Mouse (Mus musculus) small intestine, adult 2 months (tissue): ENCODE measurements at regions not wholly inside any gene's neighbourhood (a gene's known extent, or its start where the extent isn't known, plus 50 kb on each side); places are given as distances from the start of the nearest gene placed in this dataset.

Experiments used
- H3K27ac ChIP-seq: fragments of 200-500 bp; 2 replicates; pipeline ENCODE4 v1.5.1; 2012; ENCODE audit warnings: low read depth, low read length, control low read depth, inconsistent platforms; ENCODE audit not compliant: insufficient read depth
- H3K27me3 ChIP-seq: fragments of 200-500 bp; 2 replicates; pipeline ENCODE4 v1.6.1; 2012; ENCODE audit warnings: mild to moderate bottlenecking, moderate library complexity, low read length, inconsistent platforms; ENCODE audit not compliant: control insufficient read depth, insufficient read depth
- H3K36me3 ChIP-seq: fragments of 200-500 bp; 2 replicates; pipeline ENCODE4 v1.6.1; 2012; ENCODE audit warnings: mild to moderate bottlenecking, low read length, control low read depth, inconsistent platforms; ENCODE audit not compliant: control insufficient read depth, insufficient read depth
- H3K4me1 ChIP-seq: fragments of 200-500 bp; 2 replicates; pipeline ENCODE4 v1.6.1; 2012; ENCODE audit warnings: low read length, inconsistent platforms, mixed read lengths; ENCODE audit not compliant: control insufficient read depth, insufficient read depth, insufficient read length
- H3K4me3 ChIP-seq: fragments of 200-500 bp; 2 replicates; pipeline ENCODE4 v1.5.1; 2012; ENCODE audit warnings: low read depth, mild to moderate bottlenecking, control low read depth, inconsistent platforms, low read length, moderate library complexity
- CTCF ChIP-seq: fragments of 200-500 bp; IDR thresholded peaks from 2 replicates; pipeline ENCODE4 v1.5.1; 2012; ENCODE audit warnings: low read depth, mild to moderate bottlenecking, control low read depth, inconsistent platforms, low read length, moderate library complexity, mixed read lengths; ENCODE audit not compliant: insufficient replicate concordance, insufficient read length; ENCODE audit errors: extremely low read depth
- POLR2A ChIP-seq: fragments of 200-500 bp; IDR thresholded peaks from 2 replicates; pipeline ENCODE4 v1.6.1; 2012; ENCODE audit warnings: low read depth, mild to moderate bottlenecking, control low read depth, inconsistent platforms, low read length, moderate library complexity
- WGBS: fragments of 180-500 bp; shearing (Covaris S2); methylation state at CpG from one replicate; pipeline ENCODE4 v1.1.7; 2018; 5-methylcytosine and 5-hydroxymethylcytosine counted together

DNA sequence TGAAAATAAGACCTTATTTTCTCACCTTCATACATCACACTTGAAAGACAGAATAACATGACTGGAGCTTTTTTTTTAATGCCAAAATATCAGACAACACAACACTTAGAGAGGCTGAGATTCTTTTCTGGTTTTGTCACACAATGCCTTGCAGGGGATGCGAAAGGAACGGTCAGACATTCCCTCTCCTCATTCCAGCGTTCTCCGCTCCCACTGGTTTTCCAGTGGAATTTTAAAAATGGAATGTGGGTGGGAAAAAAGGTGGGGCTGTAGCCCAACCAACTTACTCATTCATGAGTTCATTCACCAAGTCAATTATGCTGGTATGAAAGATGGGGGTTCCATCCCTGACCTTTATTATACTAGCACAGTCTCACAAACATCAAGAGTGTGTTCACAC lies 169.6 kb upstream of the Erbb4 start:
- no peak overlapping the region for H3K27ac ChIP-seq
- H3K27me3 ChIP-seq = no peaks in the 10 kb centered on the region
- H3K36me3 ChIP-seq = no peaks in the 10 kb centered on the region
- no peaks in the 10 kb centered on the region for H3K4me1 ChIP-seq
- TF ChIP-seq CTCF (no peak), POLR2A (no peak)
- no peak overlapping the region for H3K4me3 ChIP-seq
- 72% methylated on average over 4 of the region's 4 CpGs for WGBS

DNA sequence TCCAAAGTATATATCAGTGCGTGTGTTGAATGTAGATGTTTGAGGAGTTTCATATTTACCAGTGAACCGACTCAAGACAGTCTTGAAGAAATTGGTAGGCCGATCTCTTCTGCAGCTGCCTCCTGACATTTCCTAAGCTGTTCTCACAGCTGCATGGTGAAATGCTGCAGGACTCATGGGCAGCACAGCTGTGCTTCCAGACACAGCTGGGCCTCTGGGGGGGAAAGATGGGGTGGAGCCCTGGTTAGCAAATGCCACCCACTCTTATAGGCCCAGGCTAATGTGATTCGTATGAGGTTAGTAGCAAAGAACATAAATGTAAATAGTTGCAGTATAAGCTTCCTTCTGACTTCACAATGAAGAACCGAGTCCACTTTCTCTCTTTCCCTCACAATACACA lies 139.8 kb upstream of the Erbb4 start:
- Histone ChIP-seq H3K36me3 (no peaks in the 10 kb centered on the region), H3K27ac (no peak overlapping the region), H3K27me3 (no peaks in the 10 kb centered on the region), H3K4me3 (no peak overlapping the region), H3K4me1 (no peaks in the 10 kb centered on the region)
- 71% methylated on average over 5 of the region's 5 CpGs for whole genome bisulfite sequencing
- no peak for TF ChIP-seq CTCF
- TF ChIP-seq POLR2A = no peak

DNA sequence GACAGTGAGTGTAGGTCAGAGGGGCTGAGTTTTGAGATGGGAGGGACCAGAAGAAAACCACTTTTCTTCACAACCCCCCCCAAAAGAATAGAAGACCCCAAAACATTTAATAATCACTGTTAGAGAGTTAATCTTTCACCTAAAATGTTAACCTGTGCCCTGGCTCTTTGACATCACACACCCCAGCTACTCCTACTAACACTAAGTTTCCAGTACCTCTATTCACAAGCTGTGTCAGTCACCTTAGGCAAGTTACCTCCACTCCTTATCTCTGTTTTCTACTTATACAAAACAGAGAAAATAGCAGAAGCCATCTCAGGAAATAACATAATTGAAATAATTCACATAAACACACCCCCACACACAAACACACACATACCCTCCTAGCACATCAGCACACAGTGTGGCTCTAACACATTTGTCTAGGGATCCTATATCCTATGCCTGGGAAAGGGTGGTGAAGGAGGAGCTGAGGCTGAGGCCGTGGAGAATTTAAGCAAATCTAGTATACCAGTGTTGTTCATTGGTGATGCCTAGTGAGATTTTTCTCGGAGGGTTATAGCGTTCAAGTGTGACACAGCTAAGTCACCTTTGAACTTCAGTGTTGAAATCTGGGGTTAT lies 134.5 kb upstream of the Erbb4 start:
- TF ChIP-seq POLR2A (no peak), CTCF (no peak)
- Histone ChIP-seq H3K27me3 (no peaks in the 10 kb centered on the region), H3K27ac (no peak overlapping the region), H3K4me3 (no peak overlapping the region), H3K36me3 (no peaks in the 10 kb centered on the region), H3K4me1 (no peaks in the 10 kb centered on the region)
- 66% methylated on average over 3 of the region's 3 CpGs for WGBS

DNA sequence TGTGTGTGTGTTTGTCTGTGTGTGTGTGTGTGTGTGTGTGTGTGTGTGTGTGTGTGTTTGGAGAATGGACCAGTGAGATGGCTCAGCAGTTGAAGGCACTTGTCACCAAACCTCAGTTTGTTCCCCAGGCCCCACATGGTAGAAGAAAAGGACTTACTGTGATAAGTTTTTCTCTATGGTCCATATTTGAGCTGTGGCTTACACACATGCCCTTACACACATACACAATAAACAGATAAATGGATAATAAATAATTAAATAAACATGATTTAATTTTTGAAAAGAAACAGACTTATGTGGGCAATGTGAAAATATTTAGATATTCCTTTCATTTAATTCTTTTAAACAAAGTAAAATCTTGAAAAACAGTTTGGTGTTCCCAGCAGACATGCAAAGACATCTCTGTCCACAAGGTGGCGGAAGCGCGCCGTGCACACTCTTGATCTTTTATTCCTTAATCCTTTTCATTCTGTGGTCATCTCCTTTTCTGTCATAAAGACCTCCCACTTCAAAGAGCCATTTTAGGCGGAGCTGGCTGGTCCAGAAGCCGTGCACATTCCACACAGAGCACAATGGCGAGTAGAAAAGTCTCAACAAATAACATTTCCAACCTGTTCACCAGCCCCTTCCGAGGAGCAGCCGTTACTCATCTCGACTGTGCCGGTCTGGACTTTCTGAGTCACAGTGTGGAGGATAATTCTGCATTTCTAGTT lies 133.8 kb upstream of the Erbb4 start:
- Histone ChIP-seq H3K4me1 (no peaks in the 10 kb centered on the region), H3K36me3 (no peaks in the 10 kb centered on the region), H3K27me3 (no peaks in the 10 kb centered on the region), H3K27ac (no peak overlapping the region), H3K4me3 (no peak overlapping the region)
- 10% methylated on average over 11 of the region's 11 CpGs for WGBS
- TF ChIP-seq CTCF = peak; percentile 80; the same call in 1 of the 2 replicates
- no peak for TF ChIP-seq POLR2A

DNA sequence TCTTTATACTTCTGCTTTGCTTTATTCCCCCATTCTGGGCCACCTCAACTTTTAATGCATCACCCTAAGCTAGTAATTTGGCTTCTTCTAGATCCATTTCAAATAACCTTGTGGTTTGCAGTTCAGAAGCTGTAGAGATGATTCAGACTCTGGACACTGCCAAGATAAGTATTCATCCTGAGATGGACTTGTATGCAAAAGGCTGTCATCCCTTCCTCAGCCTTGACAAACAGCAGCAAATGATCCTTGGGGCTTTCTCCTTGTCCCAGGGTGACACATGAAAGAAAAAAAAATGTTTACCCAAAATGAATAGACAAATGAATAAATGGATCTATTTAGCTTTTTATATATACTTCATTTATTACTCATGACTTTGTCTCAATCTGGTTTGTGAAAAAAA lies 120.0 kb upstream of the Erbb4 start:
- H3K4me3 ChIP-seq = no peak overlapping the region
- no peaks in the 10 kb centered on the region for H3K27me3 ChIP-seq
- no peak overlapping the region for H3K27ac ChIP-seq
- no peaks in the 10 kb centered on the region for H3K36me3 ChIP-seq
- no peak for TF ChIP-seq POLR2A
- no peak for TF ChIP-seq CTCF
- no peaks in the 10 kb centered on the region for H3K4me1 ChIP-seq

DNA sequence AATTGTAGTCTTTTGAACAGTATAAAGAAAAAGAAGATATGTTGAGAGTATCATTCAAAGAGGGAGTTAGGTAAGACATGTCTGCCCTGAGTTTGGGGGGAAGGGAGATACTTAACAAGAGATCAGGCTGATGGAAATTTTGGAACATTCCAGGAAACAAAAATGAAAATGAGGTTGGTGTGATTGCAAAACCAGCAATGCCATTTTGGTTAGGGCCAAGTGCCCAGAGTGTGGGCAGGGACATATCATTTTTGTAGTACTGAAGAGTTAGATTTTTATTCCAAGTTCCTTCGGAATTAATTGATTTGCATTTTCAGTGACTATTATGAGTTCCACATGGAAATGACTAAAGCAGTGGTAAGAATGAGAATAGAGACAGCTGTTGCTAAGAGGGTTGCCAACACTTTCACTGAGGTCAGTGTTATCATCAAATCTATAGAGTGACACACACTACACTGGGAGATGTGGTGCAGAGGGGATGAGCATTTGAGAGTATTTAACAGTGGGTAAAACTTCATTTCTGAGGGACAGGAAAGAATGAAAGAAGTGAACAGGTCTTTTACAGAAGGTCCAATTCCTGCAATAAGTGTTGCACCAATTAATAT lies 105.1 kb upstream of the Erbb4 start:
- TF ChIP-seq POLR2A (no peak), CTCF (no peak)
- Histone ChIP-seq H3K4me3 (no peak overlapping the region), H3K27me3 (no peaks in the 10 kb centered on the region), H3K36me3 (no peaks in the 10 kb centered on the region), H3K4me1 (no peaks in the 10 kb centered on the region), H3K27ac (no peak overlapping the region)
- 79% methylated on average over 1 of the region's 1 CpGs for WGBS

DNA sequence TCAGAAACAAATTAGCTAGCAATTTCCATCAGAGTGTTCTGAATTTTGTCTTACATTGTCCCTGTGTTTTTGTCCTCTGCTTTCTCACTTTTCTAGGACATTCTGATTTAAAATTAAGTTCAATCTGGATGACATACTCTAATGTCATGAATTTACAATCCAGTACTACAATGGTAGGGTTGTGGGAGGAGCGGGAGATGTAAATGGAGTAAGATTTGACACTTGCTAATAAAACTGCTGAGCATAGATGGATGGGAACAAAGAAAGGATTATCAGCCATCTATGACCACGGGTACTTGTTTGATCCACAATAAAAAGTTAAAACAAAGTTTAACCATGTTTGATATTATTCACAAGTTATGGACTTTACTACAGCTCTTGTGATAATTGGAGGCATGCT lies 94.9 kb upstream of the Erbb4 start:
- TF ChIP-seq POLR2A (no peak), CTCF (no peak)
- Histone ChIP-seq H3K27me3 (no peaks in the 10 kb centered on the region), H3K36me3 (no peaks in the 10 kb centered on the region), H3K27ac (no peak overlapping the region), H3K4me1 (no peaks in the 10 kb centered on the region), H3K4me3 (no peak overlapping the region)
- WGBS = 65% methylated on average over 2 of the region's 2 CpGs

DNA sequence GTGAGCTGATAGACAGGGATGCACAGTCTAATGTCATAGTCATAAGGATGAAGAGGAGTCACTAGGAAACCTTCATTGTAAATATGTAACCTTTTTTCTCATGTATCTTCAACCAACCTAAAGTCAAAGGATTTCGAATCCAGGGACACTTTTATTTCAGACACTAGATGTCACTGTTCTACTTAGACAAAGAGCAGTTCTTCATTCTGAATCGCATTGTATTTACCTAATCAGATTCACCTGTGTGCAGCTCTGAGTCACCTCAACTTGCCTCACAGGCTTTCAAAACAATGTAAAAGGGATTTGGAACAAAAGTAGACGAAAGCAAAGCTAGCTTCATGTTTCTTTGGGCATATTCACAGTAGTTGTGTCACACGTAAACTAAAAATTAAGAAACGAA lies 57.3 kb upstream of the Erbb4 start:
- no peak for TF ChIP-seq CTCF
- TF ChIP-seq POLR2A = no peak
- no peak overlapping the region for H3K27ac ChIP-seq
- H3K27me3 ChIP-seq = no peaks in the 10 kb centered on the region
- no peaks in the 10 kb centered on the region for H3K4me1 ChIP-seq
- WGBS = 37% methylated on average over 5 of the region's 5 CpGs
- H3K4me3 ChIP-seq = no peak overlapping the region
- H3K36me3 ChIP-seq = no peaks in the 10 kb centered on the region
